ENCODE assay signal across 9 mouse cellular contexts in genomic region chr1:75052091-75052490, GRCm38 (mm10).
DNase-seq lines count a peak whose midpoint lies in the region; ATAC-seq and TF ChIP-seq lines count a peak whose summit lies in the region.
"Had no signal": no experiment of that assay in that cellular context is flagged by ENCODE, and none has a peak within 500 bp of the region (broad histone marks: within the 10 kb centered on the region; RNA-seq: fewer than 3 reads in every experiment).

No protein-coding gene starts in this region.

- H3K4me1 ChIP-seq in heart, postnatal 0 days (ENCODE audit: control insufficient read depth, insufficient read depth), result peaks cover 17% of the 10 kb centered on the region; the same call in 1 of the 2 replicates
- no peaks in the 10 kb centered on the region for H3K4me1 ChIP-seq in heart, embryonic 10.5 days

- H3K36me3 ChIP-seq in heart, postnatal 0 days (replicated peaks; ENCODE audit: control insufficient read depth, insufficient read depth, low read length), result no peaks in the 10 kb centered on the region
- H3K36me3 ChIP-seq in heart, embryonic 10.5 days, result no peaks in the 10 kb centered on the region

- H3K9me3 ChIP-seq in heart, postnatal 0 days (replicated peaks; ENCODE audit: control insufficient read depth, low read length), result no peaks in the 10 kb centered on the region
- H3K9me3 ChIP-seq in heart, embryonic 10.5 days, result no peaks in the 10 kb centered on the region

- peak; percentile 63 for TF ChIP-seq CTCF in heart, postnatal 0 days (IDR thresholded peaks at IDR 0.05; ENCODE audit: low read depth)

- H3K4me2 ChIP-seq in heart, postnatal 0 days (ENCODE audit: low read depth, low read length), result no peak overlapping the region

- no peaks in the 10 kb centered on the region for H3K27me3 ChIP-seq in heart, postnatal 0 days (ENCODE audit: control insufficient read depth, insufficient read depth, low read length)
- no peaks in the 10 kb centered on the region for H3K27me3 ChIP-seq in heart, embryonic 10.5 days (ENCODE audit: insufficient read depth, poor library complexity, severe bottlenecking)

- no peak for ATAC-seq in heart, postnatal 0 days (ENCODE audit: insufficient read depth, low read depth)

- DNase-seq in heart, postnatal 0 days (ENCODE audit: low spot score), result peak; percentile 59
- no peak for DNase-seq in heart, embryonic 10.5 days (ENCODE audit: low spot score)
- peak; percentile 16 for DNase-seq in right cerebral cortex, adult 18-20 months
- DNase-seq in right cerebral cortex, postnatal 4 days, result no peak
- peak; percentile 59 for DNase-seq in embryo, embryonic 10.5 days (ENCODE audit: low spot score)
- DNase-seq in telencephalon, adult 2 months (ENCODE audit: low read depth, low spot score), result peak; percentile 26
- DNase-seq in thymus, postnatal 10 days (ENCODE audit: low spot score in 2 of 2), result no peak
- no peak for DNase-seq in adrenal gland, adult 18-20 months (ENCODE audit: low spot score in 2 of 2)
- DNase-seq: kidney, adult 11 months had no signal

- H3K9ac ChIP-seq in heart, postnatal 0 days (replicated peaks; ENCODE audit: low read depth, low read length), result no peak overlapping the region

- 19% methylated on average over 4 of the region's 4 CpGs for WGBS in heart, postnatal 0 days
- WGBS in heart, embryonic 10.5 days, result 28% methylated on average over 4 of the region's 4 CpGs

- H3K4me3 ChIP-seq in heart, postnatal 0 days (ENCODE audit: low read depth, low read length), result no peak overlapping the region
- no peak overlapping the region for H3K4me3 ChIP-seq in heart, embryonic 10.5 days

- no peak for TF ChIP-seq EP300 in heart, postnatal 0 days (IDR thresholded peaks at IDR 0.05; ENCODE audit: low read depth)

- no peak overlapping the region for H3K27ac ChIP-seq in heart, postnatal 0 days (ENCODE audit: low read depth)
- no peak overlapping the region for H3K27ac ChIP-seq in heart, embryonic 10.5 days

Comparison
In these comparisons a context has a peak if more than half of its experiments do, and no peak if none do; other contexts are left out.
1. DNase-seq: peak in heart, postnatal 0 days (single experiment), right cerebral cortex, adult 18-20 months (single experiment), embryo, embryonic 10.5 days (single experiment) and telencephalon, adult 2 months (single experiment); none in heart, embryonic 10.5 days (single experiment), right cerebral cortex, postnatal 4 days (single experiment), thymus, postnatal 10 days (0 of 2) and adrenal gland, adult 18-20 months (0 of 2).